Mouse (Mus musculus): ENCODE measurements at regions not wholly inside any gene's neighbourhood (a gene's known extent, or its start where the extent isn't known, plus 50 kb on each side); places are given as distances from the start of the nearest gene placed in this dataset.
"Not testable (repeated sequence)": the region's sequence is repeated elsewhere in the genome, so short reads cannot be mapped to it uniquely, and the experiment has no call there.

- Histone ChIP-seq H3K4me3 (replicated peaks; ENCODE audit: insufficient read depth, low read depth, low read length) (no peak overlapping the region), H3K4me1 (ENCODE audit: control insufficient read depth, insufficient read depth, low read length) (no peaks in the 10 kb centered on the region), H3K27ac (ENCODE audit: insufficient read depth, low read length) (no peak overlapping the region), H3K27me3 (ENCODE audit: control insufficient read depth, insufficient read depth, low read length) (no peaks in the 10 kb centered on the region)
- DNase-seq = no peak
- no peak for TF ChIP-seq POLR2A (IDR thresholded peaks at IDR 0.05; ENCODE audit: borderline replicate concordance, insufficient read depth, low read length)
- TF ChIP-seq CTCF (IDR thresholded peaks at IDR 0.05; ENCODE audit: borderline replicate concordance, insufficient read depth, low read depth, low read length) = no peak
- WGBS = 87% methylated on average over 4 of the region's 4 CpGs
These were observed 131.2 kb downstream of the Gm5426 start for GRCm38 (mm10) chr10:96267603-96268002.

- H3K27me3 ChIP-seq (ENCODE audit: control insufficient read depth, insufficient read depth, low read length) = no peaks in the 10 kb centered on the region
- 93% methylated on average over 7 of the region's 7 CpGs for WGBS
- TF ChIP-seq CTCF (IDR thresholded peaks at IDR 0.05; ENCODE audit: borderline replicate concordance, insufficient read depth, low read depth, low read length) (no peak), POLR2A (IDR thresholded peaks at IDR 0.05; ENCODE audit: borderline replicate concordance, insufficient read depth, low read length) (no peak)
- no peak overlapping the region for H3K27ac ChIP-seq (ENCODE audit: insufficient read depth, low read length)
- DNase-seq = no peak
- no peaks in the 10 kb centered on the region for H3K4me1 ChIP-seq (ENCODE audit: control insufficient read depth, insufficient read depth, low read length)
- H3K4me3 ChIP-seq (replicated peaks; ENCODE audit: insufficient read depth, low read depth, low read length) = no peak overlapping the region
These were observed 137.4 kb downstream of the Gm5426 start for GRCm38 (mm10) chr10:96273607-96274365.

GRCm38 (mm10) chr10:96280149-96280548, 143.7 kb downstream of the Gm5426 start:
- 94% methylated on average over 6 of the region's 6 CpGs for WGBS
- H3K4me3 ChIP-seq (replicated peaks; ENCODE audit: insufficient read depth, low read depth, low read length) = no peak overlapping the region
- H3K27me3 ChIP-seq (ENCODE audit: control insufficient read depth, insufficient read depth, low read length) = no peaks in the 10 kb centered on the region
- TF ChIP-seq CTCF (IDR thresholded peaks at IDR 0.05; ENCODE audit: borderline replicate concordance, insufficient read depth, low read depth, low read length) (no peak), POLR2A (IDR thresholded peaks at IDR 0.05; ENCODE audit: borderline replicate concordance, insufficient read depth, low read length) (no peak)
- no peak for DNase-seq
- H3K27ac ChIP-seq (ENCODE audit: insufficient read depth, low read length) = no peak overlapping the region
- H3K4me1 ChIP-seq (ENCODE audit: control insufficient read depth, insufficient read depth, low read length) = no peaks in the 10 kb centered on the region

GRCm38 (mm10) chr10:96285407-96286093, 149.1 kb downstream of the Gm5426 start:
- H3K27ac ChIP-seq (ENCODE audit: insufficient read depth, low read length) = no peak overlapping the region
- WGBS = 86% methylated on average over 10 of the region's 10 CpGs
- TF ChIP-seq POLR2A (IDR thresholded peaks at IDR 0.05; ENCODE audit: borderline replicate concordance, insufficient read depth, low read length) (no peak), CTCF (IDR thresholded peaks at IDR 0.05; ENCODE audit: borderline replicate concordance, insufficient read depth, low read depth, low read length) (no peak)

GRCm38 (mm10) chr10:96286094-96286485, 149.7 kb downstream of the Gm5426 start:
- Histone ChIP-seq H3K27me3 (ENCODE audit: control insufficient read depth, insufficient read depth, low read length) (no peaks in the 10 kb centered on the region), H3K27ac (ENCODE audit: insufficient read depth, low read length) (no peak overlapping the region), H3K4me3 (replicated peaks; ENCODE audit: insufficient read depth, low read depth, low read length) (no peak overlapping the region), H3K4me1 (ENCODE audit: control insufficient read depth, insufficient read depth, low read length) (no peaks in the 10 kb centered on the region)
- TF ChIP-seq POLR2A (IDR thresholded peaks at IDR 0.05; ENCODE audit: borderline replicate concordance, insufficient read depth, low read length) (no peak), CTCF (IDR thresholded peaks at IDR 0.05; ENCODE audit: borderline replicate concordance, insufficient read depth, low read depth, low read length) (no peak)
- DNase-seq = no peak
- 73% methylated on average over 2 of the region's 2 CpGs for WGBS

More at GRCm38 (mm10) chr10:96285407-96286093, 149.1 kb downstream of the Gm5426 start:
- Histone ChIP-seq H3K4me1 (ENCODE audit: control insufficient read depth, insufficient read depth, low read length) (no peaks in the 10 kb centered on the region), H3K27me3 (ENCODE audit: control insufficient read depth, insufficient read depth, low read length) (no peaks in the 10 kb centered on the region), H3K4me3 (replicated peaks; ENCODE audit: insufficient read depth, low read depth, low read length) (no peak overlapping the region)
- DNase-seq = no peak

- H3K4me1 ChIP-seq (ENCODE audit: control insufficient read depth, insufficient read depth, low read length); DNase-seq; H3K27ac ChIP-seq (ENCODE audit: insufficient read depth, low read length); H3K27me3 ChIP-seq (ENCODE audit: control insufficient read depth, insufficient read depth, low read length); H3K4me3 ChIP-seq (replicated peaks; ENCODE audit: insufficient read depth, low read depth, low read length): not testable (repeated sequence)
These were observed 152.6 kb downstream of the Gm5426 start for GRCm38 (mm10) chr10:96289005-96289404.

GRCm38 (mm10) chr10:96293622-96294021, 157.2 kb downstream of the Gm5426 start:
- no peak for DNase-seq
- peaks cover 4% of the 10 kb centered on the region; the same call in 1 of the 2 replicates for H3K4me1 ChIP-seq (ENCODE audit: control insufficient read depth, insufficient read depth, low read length)
- H3K4me3 ChIP-seq (replicated peaks; ENCODE audit: insufficient read depth, low read depth, low read length) = no peak overlapping the region
- no peak overlapping the region for H3K27ac ChIP-seq (ENCODE audit: insufficient read depth, low read length)
- WGBS = 39% methylated on average over 7 of the region's 7 CpGs
- H3K27me3 ChIP-seq (ENCODE audit: control insufficient read depth, insufficient read depth, low read length) = no peaks in the 10 kb centered on the region
- TF ChIP-seq CTCF (IDR thresholded peaks at IDR 0.05; ENCODE audit: borderline replicate concordance, insufficient read depth, low read depth, low read length) (no peak), POLR2A (IDR thresholded peaks at IDR 0.05; ENCODE audit: borderline replicate concordance, insufficient read depth, low read length) (no peak)

GRCm38 (mm10) chr10:96294666-96295065, 158.3 kb downstream of the Gm5426 start:
- Histone ChIP-seq H3K27me3 (ENCODE audit: control insufficient read depth, insufficient read depth, low read length) (no peaks in the 10 kb centered on the region), H3K4me1 (ENCODE audit: control insufficient read depth, insufficient read depth, low read length) (peaks cover 4% of the 10 kb centered on the region; the same call in 1 of the 2 replicates), H3K27ac (ENCODE audit: insufficient read depth, low read length) (no peak overlapping the region), H3K4me3 (replicated peaks; ENCODE audit: insufficient read depth, low read depth, low read length) (no peak overlapping the region)
- no peak for DNase-seq
- 62% methylated on average over 2 of the region's 2 CpGs for WGBS
- TF ChIP-seq POLR2A (IDR thresholded peaks at IDR 0.05; ENCODE audit: borderline replicate concordance, insufficient read depth, low read length) (no peak), CTCF (IDR thresholded peaks at IDR 0.05; ENCODE audit: borderline replicate concordance, insufficient read depth, low read depth, low read length) (no peak)

All from cerebellum, adult 2 months (tissue).